Mouse (Mus musculus): Measurements from ENCODE around the gene Gse1. TPM values are rescaled to one million over a fixed set of nuclear protein-coding genes. Genes with fewer than 3 reads are reported as not detected.
A peak's percentile ranks its signal among the peaks of the same experiment; 100 is the strongest.

Gene Gse1
- polyA plus RNA-seq, 1 experiment: 14.8 TPM

- 32% methylated on average over 13 of the region's 13 CpGs for WGBS
- no peak overlapping the region for H3K27ac ChIP-seq (ENCODE audit: insufficient read depth, low read depth, low read length)
- DNase-seq: peak; percentile 42
Measured at GRCm38 (mm10) chr8:120270449-120270848, 42.2 kb downstream of the Gse1 start.

DNA sequence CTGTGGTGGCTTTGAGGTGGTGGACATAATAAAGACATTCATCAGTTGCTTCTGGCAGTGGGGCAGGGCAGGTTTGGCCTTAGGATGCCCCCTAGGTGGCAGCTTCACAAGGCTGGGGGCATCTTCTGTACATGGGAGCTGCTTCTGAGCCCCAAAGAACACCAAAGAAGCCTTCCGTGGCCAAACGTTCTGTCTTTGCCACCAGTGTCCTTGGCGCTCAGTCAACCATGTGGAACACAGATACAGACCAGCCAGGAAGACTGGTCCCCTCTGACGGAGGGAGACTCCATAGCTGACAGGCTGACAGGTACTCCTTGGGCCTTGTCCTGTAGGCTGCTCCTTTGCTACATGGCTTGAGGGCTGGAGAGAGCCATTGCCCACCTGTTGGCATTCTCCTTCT, 45.2 kb downstream of the Gse1 start:
- Histone ChIP-seq H3K36me3 (ENCODE audit: control insufficient read depth, insufficient read depth, low read length) (no peaks in the 10 kb centered on the region), H3K4me1 (ENCODE audit: control insufficient read depth, insufficient read depth, low read length) (no peaks in the 10 kb centered on the region), H3K27ac (ENCODE audit: insufficient read depth, low read depth, low read length) (no peak overlapping the region), H3K27me3 (replicated peaks; ENCODE audit: control insufficient read depth, insufficient read depth, low read length) (no peaks in the 10 kb centered on the region), H3K4me3 (ENCODE audit: insufficient read depth, low read depth, low read length) (no peak overlapping the region)
- no peak for DNase-seq
- WGBS: 68% methylated on average over 4 of the region's 4 CpGs
- no peak for TF ChIP-seq CTCF (conservative IDR thresholded peaks at IDR 0.05; ENCODE audit: insufficient read depth, insufficient read length, low read depth, low read length)
- no peak for TF ChIP-seq POLR2A (IDR thresholded peaks at IDR 0.05; ENCODE audit: low read depth, low read length)

More at GRCm38 (mm10) chr8:120270449-120270848, 42.2 kb downstream of the Gse1 start:
- no peaks in the 10 kb centered on the region for H3K27me3 ChIP-seq (replicated peaks; ENCODE audit: control insufficient read depth, insufficient read depth, low read length)
- 0 out of 2 replicates have a peak, but pooled peaks have one; percentile 1 for TF ChIP-seq CTCF (conservative IDR thresholded peaks at IDR 0.05; ENCODE audit: insufficient read depth, insufficient read length, low read depth, low read length)
- no peak for TF ChIP-seq POLR2A (IDR thresholded peaks at IDR 0.05; ENCODE audit: low read depth, low read length)
- no peak overlapping the region for H3K4me3 ChIP-seq (ENCODE audit: insufficient read depth, low read depth, low read length)
- H3K36me3 ChIP-seq (ENCODE audit: control insufficient read depth, insufficient read depth, low read length): no peaks in the 10 kb centered on the region
- no peaks in the 10 kb centered on the region for H3K4me1 ChIP-seq (ENCODE audit: control insufficient read depth, insufficient read depth, low read length)

- TF ChIP-seq CTCF (conservative IDR thresholded peaks at IDR 0.05; ENCODE audit: insufficient read depth, insufficient read length, low read depth, low read length) (no peak), POLR2A (IDR thresholded peaks at IDR 0.05; ENCODE audit: low read depth, low read length) (no peak)
- 3% methylated on average over 49 of the region's 49 CpGs for WGBS
- peak overlapping the region; percentile 7; the same call in 1 of the 2 replicates for H3K4me3 ChIP-seq (ENCODE audit: insufficient read depth, low read depth, low read length)
- no peaks in the 10 kb centered on the region for H3K27me3 ChIP-seq (replicated peaks; ENCODE audit: control insufficient read depth, insufficient read depth, low read length)
- peak overlapping the region; percentile 43; the same call in 1 of the 2 replicates for H3K27ac ChIP-seq (ENCODE audit: insufficient read depth, low read depth, low read length)
- DNase-seq: peak; percentile 95
- no peaks in the 10 kb centered on the region for H3K4me1 ChIP-seq (ENCODE audit: control insufficient read depth, insufficient read depth, low read length)
- no peaks in the 10 kb centered on the region for H3K36me3 ChIP-seq (ENCODE audit: control insufficient read depth, insufficient read depth, low read length)
Measured at GRCm38 (mm10) chr8:120276051-120276890, 48.0 kb downstream of the Gse1 start.

DNA sequence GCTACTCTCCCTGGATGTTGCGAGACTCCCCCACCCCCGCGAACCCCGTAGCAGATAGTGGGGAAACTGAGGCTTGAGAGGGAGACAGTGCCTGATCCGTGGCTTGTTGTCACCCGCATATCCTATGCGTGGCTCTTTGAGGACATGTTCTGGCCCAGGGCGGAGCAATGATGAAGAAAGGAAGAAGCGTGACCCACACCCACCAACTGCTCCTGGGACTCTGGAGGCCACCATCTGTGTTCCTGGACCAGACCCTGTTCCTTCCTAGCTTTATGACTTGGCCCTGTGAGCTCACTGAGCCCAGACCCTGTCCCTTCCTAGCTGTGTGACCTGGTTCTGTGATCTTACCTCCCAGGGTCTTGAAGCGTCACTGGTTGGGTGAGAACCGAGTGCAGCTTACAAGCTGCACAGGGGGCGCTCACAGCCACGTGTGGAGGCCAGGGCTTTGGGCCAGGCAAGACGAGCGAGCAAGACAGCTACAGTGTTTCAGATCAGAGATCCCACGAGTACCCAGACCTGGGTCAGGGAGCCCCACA, 48.7 kb downstream of the Gse1 start:
- TF ChIP-seq CTCF (conservative IDR thresholded peaks at IDR 0.05; ENCODE audit: insufficient read depth, insufficient read length, low read depth, low read length) (no peak), POLR2A (IDR thresholded peaks at IDR 0.05; ENCODE audit: low read depth, low read length) (no peak)
- Histone ChIP-seq H3K36me3 (ENCODE audit: control insufficient read depth, insufficient read depth, low read length) (no peaks in the 10 kb centered on the region), H3K27ac (ENCODE audit: insufficient read depth, low read depth, low read length) (no peak overlapping the region), H3K4me1 (ENCODE audit: control insufficient read depth, insufficient read depth, low read length) (no peaks in the 10 kb centered on the region), H3K27me3 (replicated peaks; ENCODE audit: control insufficient read depth, insufficient read depth, low read length) (no peaks in the 10 kb centered on the region), H3K4me3 (ENCODE audit: insufficient read depth, low read depth, low read length) (no peak overlapping the region)
- 14% methylated on average over 16 of the region's 16 CpGs for WGBS
- DNase-seq: peak; percentile 58

- WGBS: 50% methylated on average over 14 of the region's 14 CpGs
- H3K4me1 ChIP-seq (ENCODE audit: control insufficient read depth, insufficient read depth, low read length): no peaks in the 10 kb centered on the region
- TF ChIP-seq CTCF (conservative IDR thresholded peaks at IDR 0.05; ENCODE audit: insufficient read depth, insufficient read length, low read depth, low read length): no peak
- no peak for TF ChIP-seq POLR2A (IDR thresholded peaks at IDR 0.05; ENCODE audit: low read depth, low read length)
- H3K27ac ChIP-seq (ENCODE audit: insufficient read depth, low read depth, low read length): no peak overlapping the region
- H3K4me3 ChIP-seq (ENCODE audit: insufficient read depth, low read depth, low read length): no peak overlapping the region
- no peaks in the 10 kb centered on the region for H3K27me3 ChIP-seq (replicated peaks; ENCODE audit: control insufficient read depth, insufficient read depth, low read length)
- H3K36me3 ChIP-seq (ENCODE audit: control insufficient read depth, insufficient read depth, low read length): no peaks in the 10 kb centered on the region
- DNase-seq: peak; percentile 14
Measured at GRCm38 (mm10) chr8:120278009-120278408, 49.8 kb downstream of the Gse1 start.

DNA sequence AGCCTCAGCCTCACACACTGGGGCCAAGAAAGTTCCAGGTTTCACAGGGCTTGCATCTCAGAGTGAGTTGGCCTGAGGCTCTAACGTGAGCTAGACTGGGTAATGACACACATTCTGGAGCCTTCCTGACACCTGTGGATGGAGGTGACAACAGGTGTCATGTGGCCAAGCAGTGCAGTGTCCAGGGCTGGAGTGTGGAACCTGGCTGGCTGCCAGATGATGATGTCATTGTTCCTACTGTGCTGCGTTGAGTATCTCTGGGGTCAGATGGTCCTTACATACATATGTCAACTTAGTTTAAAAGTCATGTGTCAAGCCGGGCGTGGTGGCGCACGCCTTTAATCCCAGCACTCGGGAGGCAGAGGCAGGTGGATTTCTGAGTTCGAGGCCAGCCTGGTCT, 51.2 kb downstream of the Gse1 start:
- peak; percentile 27 for DNase-seq
- Histone ChIP-seq H3K36me3 (ENCODE audit: control insufficient read depth, insufficient read depth, low read length) (no peaks in the 10 kb centered on the region), H3K27ac (ENCODE audit: insufficient read depth, low read depth, low read length) (no peak overlapping the region), H3K4me1 (ENCODE audit: control insufficient read depth, insufficient read depth, low read length) (no peaks in the 10 kb centered on the region), H3K4me3 (ENCODE audit: insufficient read depth, low read depth, low read length) (no peak overlapping the region), H3K27me3 (replicated peaks; ENCODE audit: control insufficient read depth, insufficient read depth, low read length) (no peaks in the 10 kb centered on the region)
- TF ChIP-seq POLR2A (IDR thresholded peaks at IDR 0.05; ENCODE audit: low read depth, low read length) (no peak), CTCF (conservative IDR thresholded peaks at IDR 0.05; ENCODE audit: insufficient read depth, insufficient read length, low read depth, low read length) (no peak)
- 88% methylated on average over 8 of the region's 8 CpGs for WGBS

DNA sequence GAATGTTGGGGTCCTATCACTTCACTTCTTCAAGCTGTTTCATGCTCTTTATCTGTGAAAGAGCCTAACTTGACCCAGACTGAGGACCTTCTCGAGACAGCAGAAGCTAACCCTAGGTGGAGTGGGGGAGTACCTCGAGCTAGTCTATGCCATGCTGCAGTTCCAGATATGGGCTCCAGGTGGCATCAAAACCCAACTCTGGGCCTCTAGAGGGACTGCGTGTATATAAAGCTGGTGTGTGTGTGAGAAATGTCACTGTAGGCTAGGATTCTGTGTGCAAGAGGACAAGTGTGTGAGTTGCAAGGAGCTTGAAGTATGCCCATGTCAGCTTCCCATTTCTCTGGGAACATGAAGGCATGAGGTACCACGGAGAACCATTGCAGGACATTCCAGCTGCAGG, 53.2 kb downstream of the Gse1 start:
- H3K4me3 ChIP-seq (ENCODE audit: insufficient read depth, low read depth, low read length): no peak overlapping the region
- peaks cover 4% of the 10 kb centered on the region; the same call in 1 of the 2 replicates for H3K4me1 ChIP-seq (ENCODE audit: control insufficient read depth, insufficient read depth, low read length)
- peak; percentile 73 for DNase-seq
- H3K27me3 ChIP-seq (replicated peaks; ENCODE audit: control insufficient read depth, insufficient read depth, low read length): no peaks in the 10 kb centered on the region
- TF ChIP-seq CTCF (conservative IDR thresholded peaks at IDR 0.05; ENCODE audit: insufficient read depth, insufficient read length, low read depth, low read length) (peak; percentile 87), POLR2A (IDR thresholded peaks at IDR 0.05; ENCODE audit: low read depth, low read length) (no peak)
- no peaks in the 10 kb centered on the region for H3K36me3 ChIP-seq (ENCODE audit: control insufficient read depth, insufficient read depth, low read length)
- WGBS: 17% methylated on average over 4 of the region's 4 CpGs
- no peak overlapping the region for H3K27ac ChIP-seq (ENCODE audit: insufficient read depth, low read depth, low read length)

Data from kidney, adult 2 months (tissue).